8 mouse cellular contexts compared by ENCODE assay signal in the genomic region with DNA sequence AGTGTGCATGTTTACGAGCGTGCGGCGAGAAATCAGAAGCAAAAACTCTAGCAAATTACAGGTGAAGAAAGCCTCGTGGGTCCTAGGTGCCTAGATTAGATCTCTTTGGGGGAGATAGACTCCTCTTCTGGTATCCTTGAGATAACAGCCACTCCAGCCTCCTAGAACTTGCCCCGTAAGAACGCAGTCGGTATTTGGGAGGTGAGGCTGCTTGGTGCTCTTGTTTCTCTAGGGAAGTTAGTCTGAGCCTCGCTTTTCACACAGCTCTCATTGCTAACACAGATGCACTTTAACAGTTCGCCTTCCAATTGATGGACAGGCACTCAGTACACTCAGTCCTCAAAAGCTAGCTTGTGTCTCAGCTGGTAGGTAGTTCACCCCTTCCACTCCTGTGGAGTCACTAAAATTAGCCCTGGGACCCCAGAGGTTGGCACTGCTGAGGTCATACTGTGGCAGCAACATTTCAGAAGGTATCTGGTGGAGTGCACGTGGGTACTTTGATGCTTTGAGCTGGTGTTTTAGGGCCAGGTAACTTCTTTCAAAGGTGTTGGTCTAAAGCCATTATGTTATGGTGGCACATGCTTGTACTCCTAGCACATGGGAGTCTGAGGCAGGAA. TPM values are rescaled to one million over a fixed set of nuclear protein-coding genes. Genes with fewer than 3 reads are reported as not detected.
DNase-seq lines count a peak whose midpoint lies in the region; ATAC-seq and TF ChIP-seq lines count a peak whose summit lies in the region.

No protein-coding gene starts in this region.

- WGBS in kidney, postnatal 0 days, result 12% methylated on average over 11 of the region's 11 CpGs
- WGBS in embryonic facial prominence, embryonic 11.5 days, result 26% methylated on average over 11 of the region's 11 CpGs
- 21% methylated on average over 11 of the region's 11 CpGs for WGBS in hindbrain, embryonic 13.5 days
- 17% methylated on average over 11 of the region's 11 CpGs for WGBS in midbrain, embryonic 16.5 days

- H3K9ac ChIP-seq in kidney, postnatal 0 days (ENCODE audit: low read depth, low read length), result peak overlapping the region; percentile 85
- H3K9ac ChIP-seq in embryonic facial prominence, embryonic 11.5 days (replicated peaks; ENCODE audit: low read length), result peak overlapping the region; percentile 61
- peak overlapping the region; percentile 84 for H3K9ac ChIP-seq in hindbrain, embryonic 13.5 days
- peak overlapping the region; percentile 75 for H3K9ac ChIP-seq in midbrain, embryonic 16.5 days (ENCODE audit: low read depth, low read length)

- TF ChIP-seq CTCF in kidney, postnatal 0 days (IDR thresholded peaks at IDR 0.05; ENCODE audit: low read depth), result no peak

- peak; percentile 22 for DNase-seq in kidney, postnatal 0 days (ENCODE audit: low spot score)
- DNase-seq in kidney, adult 8-10 months, result no peak
- DNase-seq in embryonic facial prominence, embryonic 11.5 days (ENCODE audit: low spot score), result no peak
- no peak for DNase-seq in natural killer cell, adult 2 months (ENCODE audit: low spot score in 2 of 2)
- DNase-seq in spleen, postnatal 36 days (ENCODE audit: low spot score in 2 of 2), result no peak

- no peak for ATAC-seq in kidney, postnatal 0 days (replicated peaks; ENCODE audit: low FRiP score, low read depth)
- no peak for ATAC-seq in embryonic facial prominence, embryonic 11.5 days (replicated peaks; ENCODE audit: insufficient number of reproducible peaks, low FRiP score, low TSS enrichment, low read depth)
- no peak for ATAC-seq in hindbrain, embryonic 13.5 days (ENCODE audit: low FRiP score)
- no peak for ATAC-seq in midbrain, embryonic 16.5 days
- no peak for ATAC-seq in granulocyte monocyte progenitor cell, adult 5-6 weeks (replicated peaks; ENCODE audit: poor library complexity, severe bottlenecking)

- no peaks in the 10 kb centered on the region for H3K9me3 ChIP-seq in kidney, postnatal 0 days (replicated peaks; ENCODE audit: low read length)
- no peaks in the 10 kb centered on the region for H3K9me3 ChIP-seq in embryonic facial prominence, embryonic 11.5 days (replicated peaks; ENCODE audit: control insufficient read depth, low read length)
- no peaks in the 10 kb centered on the region for H3K9me3 ChIP-seq in hindbrain, embryonic 13.5 days
- H3K9me3 ChIP-seq in midbrain, embryonic 16.5 days (replicated peaks; ENCODE audit: control insufficient read depth, low read length, poor library complexity, severe bottlenecking), result no peaks in the 10 kb centered on the region

- H3K36me3 ChIP-seq in kidney, postnatal 0 days (ENCODE audit: insufficient read depth, low read length), result no peaks in the 10 kb centered on the region
- H3K36me3 ChIP-seq in embryonic facial prominence, embryonic 11.5 days (replicated peaks; ENCODE audit: control insufficient read depth, insufficient read depth, low read depth, low read length), result no peaks in the 10 kb centered on the region
- H3K36me3 ChIP-seq in hindbrain, embryonic 13.5 days, result no peaks in the 10 kb centered on the region
- no peaks in the 10 kb centered on the region for H3K36me3 ChIP-seq in midbrain, embryonic 16.5 days (ENCODE audit: control insufficient read depth, insufficient read depth, low read length)

- H3K4me2 ChIP-seq in kidney, postnatal 0 days (ENCODE audit: low read length), result peak overlapping the region; percentile 99
- peak overlapping the region; percentile 99 for H3K4me2 ChIP-seq in embryonic facial prominence, embryonic 11.5 days (ENCODE audit: low read depth, low read length)
- peak overlapping the region; percentile 100 for H3K4me2 ChIP-seq in hindbrain, embryonic 13.5 days
- peak overlapping the region; percentile 99 for H3K4me2 ChIP-seq in midbrain, embryonic 16.5 days (ENCODE audit: low read length)

- peak overlapping the region; percentile 81 for H3K4me3 ChIP-seq in kidney, postnatal 0 days (replicated peaks; ENCODE audit: low read depth, low read length)
- H3K4me3 ChIP-seq in embryonic facial prominence, embryonic 11.5 days (ENCODE audit: low read depth, low read length), result peak overlapping the region; percentile 82
- peak overlapping the region; percentile 82 for H3K4me3 ChIP-seq in hindbrain, embryonic 13.5 days
- peak overlapping the region; percentile 75 for H3K4me3 ChIP-seq in midbrain, embryonic 16.5 days (ENCODE audit: low read depth, low read length)

- H3K4me1 ChIP-seq in kidney, postnatal 0 days (replicated peaks; ENCODE audit: insufficient read depth, low read length), result peaks cover 46% of the 10 kb centered on the region
- H3K4me1 ChIP-seq in embryonic facial prominence, embryonic 11.5 days (ENCODE audit: control insufficient read depth, insufficient read depth, low read length), result peaks cover 12% of the 10 kb centered on the region; the same call in 1 of the 2 replicates
- H3K4me1 ChIP-seq in hindbrain, embryonic 13.5 days (replicated peaks), result peaks cover 49% of the 10 kb centered on the region
- H3K4me1 ChIP-seq in midbrain, embryonic 16.5 days (ENCODE audit: control insufficient read depth, insufficient read depth, low read length), result peaks cover 19% of the 10 kb centered on the region

- peak overlapping the region; percentile 71 for H3K27ac ChIP-seq in kidney, postnatal 0 days
- H3K27ac ChIP-seq in embryonic facial prominence, embryonic 11.5 days (replicated peaks; ENCODE audit: low read depth, low read length), result no peak overlapping the region
- no peak overlapping the region for H3K27ac ChIP-seq in hindbrain, embryonic 13.5 days
- H3K27ac ChIP-seq in midbrain, embryonic 16.5 days (ENCODE audit: low read length), result no peak overlapping the region

- no peaks in the 10 kb centered on the region for H3K27me3 ChIP-seq in kidney, postnatal 0 days (ENCODE audit: insufficient read depth, low read length)
- no peaks in the 10 kb centered on the region for H3K27me3 ChIP-seq in embryonic facial prominence, embryonic 11.5 days (ENCODE audit: control insufficient read depth, insufficient read depth, low read length)
- H3K27me3 ChIP-seq in hindbrain, embryonic 13.5 days, result peaks cover 27% of the 10 kb centered on the region
- H3K27me3 ChIP-seq in midbrain, embryonic 16.5 days (ENCODE audit: control insufficient read depth, insufficient read depth, low read depth, low read length), result no peaks in the 10 kb centered on the region

RNA-seq across cellular contexts. Expression of gene Mafk, which starts 1.0 kb away (rescaled TPM):
- polyA plus RNA-seq in kidney, postnatal 0 days (2015; fragmentation: Nextera tagmentation; extraction: Ambion mirVana), result 12.8 and 14.4 TPM in 2 replicates
- polyA plus RNA-seq in embryonic facial prominence, embryonic 11.5 days (2014; fragmentation: Nextera tagmentation; extraction: Ambion mirVana), result 3.4 and 4.2 TPM in 2 replicates
- 13.2 and 13.4 TPM in 2 replicates for polyA plus RNA-seq in hindbrain, embryonic 13.5 days (2015; fragmentation: Nextera tagmentation; extraction: Ambion mirVana)
- polyA plus RNA-seq in midbrain, embryonic 16.5 days (2015; fragmentation: Nextera tagmentation; extraction: Ambion mirVana), result 17.6 and 18.8 TPM in 2 replicates
- 12.1 and 18.5 TPM in 2 replicates for total RNA-seq in granulocyte monocyte progenitor cell, adult 5-6 weeks (2014; fragmentation: Nextera tagmentation)
- 18.5 and 23.0 TPM in 2 replicates for total RNA-seq in granulocyte monocyte progenitor cell, adult 5-6 weeks (2017)

RNA-seq across cellular contexts. Expression of gene Ints1, which starts 16.8 kb away (rescaled TPM):
- polyA plus RNA-seq in kidney, postnatal 0 days (2015; fragmentation: Nextera tagmentation; extraction: Ambion mirVana), result 17.9 and 19.0 TPM in 2 replicates
- polyA plus RNA-seq in embryonic facial prominence, embryonic 11.5 days (2014; fragmentation: Nextera tagmentation; extraction: Ambion mirVana), result 21.2 and 26.2 TPM in 2 replicates
- 24.7 and 27.3 TPM in 2 replicates for polyA plus RNA-seq in hindbrain, embryonic 13.5 days (2015; fragmentation: Nextera tagmentation; extraction: Ambion mirVana)
- polyA plus RNA-seq in midbrain, embryonic 16.5 days (2015; fragmentation: Nextera tagmentation; extraction: Ambion mirVana), result 33.2 TPM in 2 replicates
- 85.9 and 93.1 TPM in 2 replicates for total RNA-seq in granulocyte monocyte progenitor cell, adult 5-6 weeks (2014; fragmentation: Nextera tagmentation)
- 46.7 and 53.4 TPM in 2 replicates for total RNA-seq in granulocyte monocyte progenitor cell, adult 5-6 weeks (2017)

RNA-seq across cellular contexts. Expression of gene Tmem184a, which starts 27.4 kb away (rescaled TPM):
- 11.2 and 13.3 TPM in 2 replicates for polyA plus RNA-seq in kidney, postnatal 0 days (2015; fragmentation: Nextera tagmentation; extraction: Ambion mirVana)
- 1.3 and 2.3 TPM in 2 replicates for polyA plus RNA-seq in embryonic facial prominence, embryonic 11.5 days (2014; fragmentation: Nextera tagmentation; extraction: Ambion mirVana)
- 0.05 and 0.12 TPM in 2 replicates for polyA plus RNA-seq in hindbrain, embryonic 13.5 days (2015; fragmentation: Nextera tagmentation; extraction: Ambion mirVana)
- 0.09 and 0.26 TPM in 2 replicates for polyA plus RNA-seq in midbrain, embryonic 16.5 days (2015; fragmentation: Nextera tagmentation; extraction: Ambion mirVana)
- not detected in 2 replicates for total RNA-seq in granulocyte monocyte progenitor cell, adult 5-6 weeks (2014; fragmentation: Nextera tagmentation)
- 0.04 TPM in 1 of 2 replicates, not detected in the other for total RNA-seq in granulocyte monocyte progenitor cell, adult 5-6 weeks (2017)

RNA-seq across cellular contexts. Expression of gene Gm26938, which starts 33.9 kb away (rescaled TPM):
- not detected in 2 replicates for polyA plus RNA-seq in kidney, postnatal 0 days (2015; fragmentation: Nextera tagmentation; extraction: Ambion mirVana)
- 1.5 TPM in 1 of 2 replicates, not detected in the other for polyA plus RNA-seq in embryonic facial prominence, embryonic 11.5 days (2014; fragmentation: Nextera tagmentation; extraction: Ambion mirVana)
- not detected in 2 replicates for polyA plus RNA-seq in hindbrain, embryonic 13.5 days (2015; fragmentation: Nextera tagmentation; extraction: Ambion mirVana)
- not detected in 2 replicates for polyA plus RNA-seq in midbrain, embryonic 16.5 days (2015; fragmentation: Nextera tagmentation; extraction: Ambion mirVana)
- not detected in 2 replicates for total RNA-seq in granulocyte monocyte progenitor cell, adult 5-6 weeks (2014; fragmentation: Nextera tagmentation)
- total RNA-seq in granulocyte monocyte progenitor cell, adult 5-6 weeks (2017), result not detected in 2 replicates

RNA-seq across cellular contexts. Expression of gene Psmg3, which starts 34.4 kb away (rescaled TPM):
- 61.0 and 66.9 TPM in 2 replicates for polyA plus RNA-seq in kidney, postnatal 0 days (2015; fragmentation: Nextera tagmentation; extraction: Ambion mirVana)
- polyA plus RNA-seq in embryonic facial prominence, embryonic 11.5 days (2014; fragmentation: Nextera tagmentation; extraction: Ambion mirVana), result 67.8 and 73.9 TPM in 2 replicates
- polyA plus RNA-seq in hindbrain, embryonic 13.5 days (2015; fragmentation: Nextera tagmentation; extraction: Ambion mirVana), result 73.5 and 78.7 TPM in 2 replicates
- 71.8 and 72.5 TPM in 2 replicates for polyA plus RNA-seq in midbrain, embryonic 16.5 days (2015; fragmentation: Nextera tagmentation; extraction: Ambion mirVana)
- total RNA-seq in granulocyte monocyte progenitor cell, adult 5-6 weeks (2014; fragmentation: Nextera tagmentation), result 79.1 and 83.9 TPM in 2 replicates
- total RNA-seq in granulocyte monocyte progenitor cell, adult 5-6 weeks (2017), result 25.7 and 30.3 TPM in 2 replicates
